Mouse (Mus musculus): ENCODE data around the gene Fli1. TPM values are rescaled to one million over a fixed set of nuclear protein-coding genes. Genes with fewer than 3 reads are reported as not detected.
A peak's percentile ranks its signal among the peaks of the same experiment; 100 is the strongest.

Fli1 gene
- polyA plus RNA-seq, 1 experiment from 2014 or later = 11.5 TPM

GRCm38 (mm10) chr9:32559454-32559853 lies 16.8 kb upstream of the Fli1 start:
- Histone ChIP-seq H3K4me1 (ENCODE audit: insufficient read depth) (peaks cover 2% of the 10 kb centered on the region; the same call in 1 of the 2 replicates), H3K4me2 (ENCODE audit: low read depth, low read length) (no peak overlapping the region), H3K9ac (replicated peaks) (no peak overlapping the region), H3K4me3 (ENCODE audit: low read depth, low read length) (no peak overlapping the region), H3K27me3 (ENCODE audit: insufficient read depth, low read length) (no peaks in the 10 kb centered on the region), H3K36me3 (replicated peaks; ENCODE audit: insufficient read depth, low read length) (no peaks in the 10 kb centered on the region), H3K9me3 (ENCODE audit: low read length) (no peaks in the 10 kb centered on the region), H3K27ac (ENCODE audit: low read depth) (no peak overlapping the region)
- DNase-seq (no peak), ATAC-seq (peak; percentile 31; the same call in 1 of the 2 replicates)
- TF ChIP-seq CTCF (IDR thresholded peaks at IDR 0.05; ENCODE audit: low read depth) (no peak), EP300 (IDR thresholded peaks at IDR 0.05; ENCODE audit: low read depth) (no peak)

GRCm38 (mm10) chr9:32556313-32556712 lies 13.7 kb upstream of the Fli1 start:
- WGBS (ENCODE audit: insufficient replicate concordance) = 29% methylated on average over 7 of the region's 7 CpGs
- Histone ChIP-seq H3K27me3 (ENCODE audit: insufficient read depth, low read length) (no peaks in the 10 kb centered on the region), H3K9ac (replicated peaks) (no peak overlapping the region), H3K9me3 (ENCODE audit: low read length) (no peaks in the 10 kb centered on the region), H3K4me3 (ENCODE audit: low read depth, low read length) (no peak overlapping the region), H3K27ac (ENCODE audit: low read depth) (no peak overlapping the region), H3K36me3 (replicated peaks; ENCODE audit: insufficient read depth, low read length) (no peaks in the 10 kb centered on the region), H3K4me2 (ENCODE audit: low read depth, low read length) (no peak overlapping the region), H3K4me1 (ENCODE audit: insufficient read depth) (no peaks in the 10 kb centered on the region)
- TF ChIP-seq EP300 (IDR thresholded peaks at IDR 0.05; ENCODE audit: low read depth) (no peak), CTCF (IDR thresholded peaks at IDR 0.05; ENCODE audit: low read depth) (no peak)
- DNase-seq = no peak
- no peak for ATAC-seq

GRCm38 (mm10) chr9:32555279-32555678 lies 12.6 kb upstream of the Fli1 start:
- H3K9me3 ChIP-seq (ENCODE audit: low read length) = no peaks in the 10 kb centered on the region
- H3K9ac ChIP-seq (replicated peaks) = no peak overlapping the region
- no peaks in the 10 kb centered on the region for H3K27me3 ChIP-seq (ENCODE audit: insufficient read depth, low read length)
- H3K27ac ChIP-seq (ENCODE audit: low read depth) = no peak overlapping the region
- no peak for ATAC-seq
- no peak overlapping the region for H3K4me3 ChIP-seq (ENCODE audit: low read depth, low read length)
- H3K4me1 ChIP-seq (ENCODE audit: insufficient read depth) = no peaks in the 10 kb centered on the region
- TF ChIP-seq CTCF (IDR thresholded peaks at IDR 0.05; ENCODE audit: low read depth) = no peak
- no peak for TF ChIP-seq EP300 (IDR thresholded peaks at IDR 0.05; ENCODE audit: low read depth)
- 57% methylated on average over 3 of the region's 3 CpGs for WGBS (ENCODE audit: insufficient replicate concordance)
- H3K36me3 ChIP-seq (replicated peaks; ENCODE audit: insufficient read depth, low read length) = no peaks in the 10 kb centered on the region
- H3K4me2 ChIP-seq (ENCODE audit: low read depth, low read length) = no peak overlapping the region
- no peak for DNase-seq

GRCm38 (mm10) chr9:32550541-32550940 lies 7.9 kb upstream of the Fli1 start:
- WGBS (ENCODE audit: insufficient replicate concordance) = 42% methylated on average over 10 of the region's 10 CpGs
- no peaks in the 10 kb centered on the region for H3K4me1 ChIP-seq (ENCODE audit: insufficient read depth)
- H3K27ac ChIP-seq (ENCODE audit: low read depth) = no peak overlapping the region
- peaks cover 20% of the 10 kb centered on the region for H3K27me3 ChIP-seq (ENCODE audit: insufficient read depth, low read length)
- H3K9me3 ChIP-seq (ENCODE audit: low read length) = no peaks in the 10 kb centered on the region
- ATAC-seq (no peak), DNase-seq (no peak)
- no peak for TF ChIP-seq EP300 (IDR thresholded peaks at IDR 0.05; ENCODE audit: low read depth)
- TF ChIP-seq CTCF (IDR thresholded peaks at IDR 0.05; ENCODE audit: low read depth) = no peak
- H3K9ac ChIP-seq (replicated peaks) = no peak overlapping the region
- no peak overlapping the region for H3K4me3 ChIP-seq (ENCODE audit: low read depth, low read length)
- no peak overlapping the region for H3K4me2 ChIP-seq (ENCODE audit: low read depth, low read length)
- no peaks in the 10 kb centered on the region for H3K36me3 ChIP-seq (replicated peaks; ENCODE audit: insufficient read depth, low read length)

- H3K27me3 ChIP-seq (ENCODE audit: insufficient read depth, low read length) = peaks cover 24% of the 10 kb centered on the region
Observed at GRCm38 (mm10) chr9:32549462-32550384, 7.1 kb upstream of the Fli1 start.

GRCm38 (mm10) chr9:32546731-32547130 lies 4.1 kb upstream of the Fli1 start:
- TF ChIP-seq CTCF (IDR thresholded peaks at IDR 0.05; ENCODE audit: low read depth) = no peak
- no peak for TF ChIP-seq EP300 (IDR thresholded peaks at IDR 0.05; ENCODE audit: low read depth)
- no peak for DNase-seq

More at GRCm38 (mm10) chr9:32549462-32550384, 7.1 kb upstream of the Fli1 start:
- no peak overlapping the region for H3K9ac ChIP-seq (replicated peaks)
- H3K9me3 ChIP-seq (ENCODE audit: low read length) = no peaks in the 10 kb centered on the region
- H3K4me1 ChIP-seq (ENCODE audit: insufficient read depth) = no peaks in the 10 kb centered on the region
- DNase-seq = no peak
- H3K27ac ChIP-seq (ENCODE audit: low read depth) = no peak overlapping the region
- no peak for TF ChIP-seq EP300 (IDR thresholded peaks at IDR 0.05; ENCODE audit: low read depth)
- no peak for TF ChIP-seq CTCF (IDR thresholded peaks at IDR 0.05; ENCODE audit: low read depth)
- 20% methylated on average over 6 of the region's 6 CpGs for WGBS (ENCODE audit: insufficient replicate concordance)
- ATAC-seq = no peak
- H3K4me2 ChIP-seq (ENCODE audit: low read depth, low read length) = no peak overlapping the region
- no peak overlapping the region for H3K4me3 ChIP-seq (ENCODE audit: low read depth, low read length)
- H3K36me3 ChIP-seq (replicated peaks; ENCODE audit: insufficient read depth, low read length) = no peaks in the 10 kb centered on the region

More at GRCm38 (mm10) chr9:32546731-32547130, 4.1 kb upstream of the Fli1 start:
- ATAC-seq = no peak
- no peaks in the 10 kb centered on the region for H3K36me3 ChIP-seq (replicated peaks; ENCODE audit: insufficient read depth, low read length)
- H3K4me2 ChIP-seq (ENCODE audit: low read depth, low read length) = no peak overlapping the region
- H3K27ac ChIP-seq (ENCODE audit: low read depth) = no peak overlapping the region
- H3K4me1 ChIP-seq (ENCODE audit: insufficient read depth) = peaks cover 12% of the 10 kb centered on the region
- no peak overlapping the region for H3K9ac ChIP-seq (replicated peaks)
- H3K4me3 ChIP-seq (ENCODE audit: low read depth, low read length) = no peak overlapping the region
- H3K9me3 ChIP-seq (ENCODE audit: low read length) = no peaks in the 10 kb centered on the region
- WGBS (ENCODE audit: insufficient replicate concordance) = 67% methylated on average over 2 of the region's 2 CpGs
- peaks cover 48% of the 10 kb centered on the region for H3K27me3 ChIP-seq (ENCODE audit: insufficient read depth, low read length)
